Mouse (Mus musculus): ENCODE data around the gene Btbd10. TPM values are rescaled to one million over a fixed set of nuclear protein-coding genes. Genes with fewer than 3 reads are reported as not detected.

Btbd10 gene
- polyA plus RNA-seq, 1 experiment from 2014 or later, result 11.2 TPM

- H3K4me1 ChIP-seq, result peaks cover 22% of the 10 kb centered on the region
- 31% methylated on average over 4 of the region's 4 CpGs for WGBS (ENCODE audit: insufficient replicate concordance)
- no peak overlapping the region; the same call in 1 of the 2 replicates for H3K9ac ChIP-seq
- H3K36me3 ChIP-seq, result no peaks in the 10 kb centered on the region
- ATAC-seq, result peak; percentile 51
- no peaks in the 10 kb centered on the region for H3K9me3 ChIP-seq (replicated peaks)
- no peaks in the 10 kb centered on the region for H3K27me3 ChIP-seq (replicated peaks)
- peak overlapping the region; percentile 64; the same call in 1 of the 2 replicates for H3K27ac ChIP-seq
- peak overlapping the region; percentile 97 for H3K4me2 ChIP-seq
- H3K4me3 ChIP-seq, result 0 out of 2 replicates have a peak overlapping the region, but pooled peaks have one; percentile 89
These were observed 1.8 kb downstream of the Btbd10 start for GRCm38 (mm10) chr7:113367440-113367839.

- Histone ChIP-seq H3K27me3 (replicated peaks) (no peaks in the 10 kb centered on the region), H3K4me3 (no peak overlapping the region), H3K36me3 (no peaks in the 10 kb centered on the region), H3K9me3 (replicated peaks) (no peaks in the 10 kb centered on the region), H3K4me1 (peaks cover 13% of the 10 kb centered on the region), H3K4me2 (no peak overlapping the region), H3K9ac (no peak overlapping the region), H3K27ac (no peak overlapping the region)
- ATAC-seq, result peak; percentile 79
- 24% methylated on average over 1 of the region's 1 CpGs for WGBS (ENCODE audit: insufficient replicate concordance)
These were observed 20.1 kb downstream of the Btbd10 start for GRCm38 (mm10) chr7:113349089-113349488.

GRCm38 (mm10) chr7:113347694-113348093 is 21.5 kb downstream of the Btbd10 start:
- no peak for ATAC-seq
- Histone ChIP-seq H3K4me2 (no peak overlapping the region), H3K9me3 (replicated peaks) (no peaks in the 10 kb centered on the region), H3K9ac (no peak overlapping the region), H3K27me3 (replicated peaks) (no peaks in the 10 kb centered on the region), H3K36me3 (no peaks in the 10 kb centered on the region), H3K4me3 (no peak overlapping the region), H3K4me1 (peaks cover 13% of the 10 kb centered on the region), H3K27ac (no peak overlapping the region)
- 86% methylated on average over 2 of the region's 2 CpGs for WGBS (ENCODE audit: insufficient replicate concordance)

GRCm38 (mm10) chr7:113347271-113347670 is 21.9 kb downstream of the Btbd10 start:
- Histone ChIP-seq H3K9ac (no peak overlapping the region), H3K27ac (no peak overlapping the region), H3K27me3 (replicated peaks) (no peaks in the 10 kb centered on the region), H3K36me3 (no peaks in the 10 kb centered on the region), H3K9me3 (replicated peaks) (no peaks in the 10 kb centered on the region), H3K4me2 (no peak overlapping the region), H3K4me3 (no peak overlapping the region), H3K4me1 (peaks cover 13% of the 10 kb centered on the region)
- 47% methylated on average over 4 of the region's 4 CpGs for WGBS (ENCODE audit: insufficient replicate concordance)
- ATAC-seq, result no peak

- 64% methylated on average over 8 of the region's 8 CpGs for WGBS (ENCODE audit: insufficient replicate concordance)
These were observed 33.9 kb downstream of the Btbd10 start for GRCm38 (mm10) chr7:113335250-113335649.

GRCm38 (mm10) chr7:113334036-113334435 is 35.2 kb downstream of the Btbd10 start:
- Histone ChIP-seq H3K36me3 (no peaks in the 10 kb centered on the region), H3K27me3 (replicated peaks) (no peaks in the 10 kb centered on the region), H3K9me3 (replicated peaks) (no peaks in the 10 kb centered on the region), H3K4me2 (no peak overlapping the region), H3K27ac (no peak overlapping the region), H3K4me1 (no peaks in the 10 kb centered on the region), H3K9ac (no peak overlapping the region), H3K4me3 (no peak overlapping the region)
- no peak for ATAC-seq

More at GRCm38 (mm10) chr7:113335250-113335649, 33.9 kb downstream of the Btbd10 start:
- no peak overlapping the region for H3K4me3 ChIP-seq
- no peaks in the 10 kb centered on the region for H3K27me3 ChIP-seq (replicated peaks)
- no peak overlapping the region for H3K4me2 ChIP-seq
- no peak overlapping the region for H3K9ac ChIP-seq
- no peaks in the 10 kb centered on the region for H3K9me3 ChIP-seq (replicated peaks)
- H3K27ac ChIP-seq, result no peak overlapping the region
- ATAC-seq, result 0 out of 2 replicates have a peak, but pooled peaks have one; percentile 32
- H3K4me1 ChIP-seq, result no peaks in the 10 kb centered on the region
- H3K36me3 ChIP-seq, result no peaks in the 10 kb centered on the region

- H3K4me3 ChIP-seq, result no peak overlapping the region
- peaks cover 6% of the 10 kb centered on the region for H3K36me3 ChIP-seq
- H3K4me2 ChIP-seq, result no peak overlapping the region
- no peak for ATAC-seq
- no peaks in the 10 kb centered on the region for H3K4me1 ChIP-seq
- no peaks in the 10 kb centered on the region for H3K9me3 ChIP-seq (replicated peaks)
- H3K27me3 ChIP-seq (replicated peaks), result no peaks in the 10 kb centered on the region
- WGBS (ENCODE audit: insufficient replicate concordance), result 44% methylated on average over 1 of the region's 1 CpGs
- H3K9ac ChIP-seq, result no peak overlapping the region
- no peak overlapping the region for H3K27ac ChIP-seq
These were observed 49.1 kb downstream of the Btbd10 start for GRCm38 (mm10) chr7:113320128-113320527.

GRCm38 (mm10) chr7:113311784-113312183 is 57.4 kb downstream of the Btbd10 start:
- Histone ChIP-seq H3K9me3 (replicated peaks) (no peaks in the 10 kb centered on the region), H3K4me2 (no peak overlapping the region), H3K27ac (no peak overlapping the region), H3K4me1 (no peaks in the 10 kb centered on the region), H3K4me3 (no peak overlapping the region), H3K27me3 (replicated peaks) (no peaks in the 10 kb centered on the region), H3K36me3 (peaks cover 18% of the 10 kb centered on the region), H3K9ac (no peak overlapping the region)
- ATAC-seq, result no peak; the same call in 1 of the 2 replicates
- 28% methylated on average over 2 of the region's 2 CpGs for WGBS (ENCODE audit: insufficient replicate concordance)

GRCm38 (mm10) chr7:113310136-113310535 is 59.1 kb downstream of the Btbd10 start:
- no peak overlapping the region for H3K27ac ChIP-seq
- no peaks in the 10 kb centered on the region for H3K9me3 ChIP-seq (replicated peaks)
- H3K36me3 ChIP-seq, result peaks cover 24% of the 10 kb centered on the region
- H3K9ac ChIP-seq, result no peak overlapping the region
- H3K4me1 ChIP-seq, result no peaks in the 10 kb centered on the region
- no peaks in the 10 kb centered on the region for H3K27me3 ChIP-seq (replicated peaks)
- no peak for ATAC-seq
- no peak overlapping the region for H3K4me2 ChIP-seq
- WGBS (ENCODE audit: insufficient replicate concordance), result 78% methylated on average over 3 of the region's 3 CpGs
- no peak overlapping the region for H3K4me3 ChIP-seq

GRCm38 (mm10) chr7:113297813-113298212 is 71.4 kb downstream of the Btbd10 start:
- no peak for ATAC-seq
- H3K4me1 ChIP-seq, result peaks cover 54% of the 10 kb centered on the region
- H3K9ac ChIP-seq, result no peak overlapping the region
- peaks cover 40% of the 10 kb centered on the region for H3K36me3 ChIP-seq
- WGBS (ENCODE audit: insufficient replicate concordance), result 59% methylated on average over 4 of the region's 4 CpGs
- no peak overlapping the region for H3K4me3 ChIP-seq
- no peaks in the 10 kb centered on the region for H3K9me3 ChIP-seq (replicated peaks)
- H3K27me3 ChIP-seq (replicated peaks), result no peaks in the 10 kb centered on the region
- no peak overlapping the region for H3K4me2 ChIP-seq
- no peak overlapping the region for H3K27ac ChIP-seq

GRCm38 (mm10) chr7:113295077-113295890 is 73.9 kb downstream of the Btbd10 start:
- Histone ChIP-seq H3K27ac (peak overlapping the region; percentile 80), H3K4me2 (peak overlapping the region; percentile 81), H3K4me3 (peak overlapping the region; percentile 58), H3K36me3 (peaks cover 20% of the 10 kb centered on the region), H3K27me3 (replicated peaks) (no peaks in the 10 kb centered on the region), H3K9ac (peak overlapping the region; percentile 54), H3K4me1 (peaks cover 64% of the 10 kb centered on the region), H3K9me3 (replicated peaks) (no peaks in the 10 kb centered on the region)
- peak; percentile 77 for ATAC-seq
- WGBS (ENCODE audit: insufficient replicate concordance), result 3% methylated on average over 17 of the region's 17 CpGs

- Histone ChIP-seq H3K9me3 (replicated peaks) (no peaks in the 10 kb centered on the region), H3K4me1 (peaks cover 64% of the 10 kb centered on the region), H3K36me3 (peaks cover 16% of the 10 kb centered on the region), H3K9ac (no peak overlapping the region), H3K4me2 (peak overlapping the region; percentile 81), H3K27me3 (replicated peaks) (no peaks in the 10 kb centered on the region), H3K4me3 (peak overlapping the region; percentile 58), H3K27ac (peak overlapping the region; percentile 80)
- WGBS (ENCODE audit: insufficient replicate concordance), result 30% methylated on average over 6 of the region's 6 CpGs
- peak; percentile 60 for ATAC-seq
These were observed 74.6 kb downstream of the Btbd10 start for GRCm38 (mm10) chr7:113294598-113294997.

Measured in liver, embryonic 12.5 days (tissue).